Mouse (Mus musculus) cerebellum, adult 2 months (tissue): Measurements from ENCODE around the gene Arrdc2.
"Not testable (repeated sequence)": the region's sequence is repeated elsewhere in the genome, so short reads cannot be mapped to it uniquely, and the experiment has no call there.

ENCODE experiments used
- CTCF ChIP-seq: fragments of 200-500 bp; IDR thresholded peaks from 2 replicates; pipeline ENCODE4 v1.5.1; 2011; ENCODE audit warnings: low read depth, mild to moderate bottlenecking, control low read depth, low read length, moderate library complexity, borderline replicate concordance; ENCODE audit not compliant: insufficient read depth
- POLR2A ChIP-seq: fragments of 200-500 bp; IDR thresholded peaks from 2 replicates; pipeline ENCODE4 v1.6.1; 2011; ENCODE audit warnings: low read length, control low read depth, borderline replicate concordance; ENCODE audit not compliant: insufficient read depth

DNA sequence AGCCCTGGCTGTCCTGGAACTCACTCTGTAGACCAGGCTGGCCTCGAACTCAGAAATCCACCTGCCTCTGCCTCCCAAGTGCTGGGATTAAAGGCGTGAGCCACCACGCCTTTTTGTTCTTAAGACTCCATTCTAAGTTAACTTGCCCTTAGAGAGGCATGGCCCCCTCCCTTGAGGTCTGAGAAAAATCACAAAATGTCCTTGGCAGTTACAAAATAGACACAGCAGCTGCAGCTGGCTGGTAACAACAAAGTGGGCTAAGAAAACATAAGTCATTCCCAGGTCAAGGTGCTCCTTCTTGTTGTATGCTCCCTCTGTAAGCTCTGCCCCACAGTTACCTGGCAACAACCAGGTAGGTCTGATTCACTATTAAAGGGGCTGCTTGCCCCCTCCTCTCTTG, 16.9 kb downstream of the Arrdc2 start:
- TF ChIP-seq CTCF, POLR2A: not testable (repeated sequence)
